Mouse (Mus musculus) thymus, postnatal 0 days (tissue): ENCODE measurements at regions not wholly inside any gene's neighbourhood (a gene's known extent, or its start where the extent isn't known, plus 50 kb on each side); places are given as distances from the start of the nearest gene placed in this dataset.
"Not testable (repeated sequence)": the region's sequence is repeated elsewhere in the genome, so short reads cannot be mapped to it uniquely, and the experiment has no call there.

Source experiments
- DNase-seq: peaks from one replicate; pipeline ENCODE4 v3.0.0-alpha.2; 2015; ENCODE audit warnings: low spot score

GRCm38 (mm10) chr1:83970641-83971285 lies 393.2 kb downstream of the Pid1 start:
- DNase-seq = no peak

GRCm38 (mm10) chr1:83964631-83965030 lies 399.3 kb downstream of the Pid1 start:
- DNase-seq = not testable (repeated sequence)

GRCm38 (mm10) chr1:83961761-83962160 lies 402.2 kb downstream of the Pid1 start:
- no peak for DNase-seq

GRCm38 (mm10) chr1:83959756-83960155 lies 404.2 kb downstream of the Pid1 start:
- DNase-seq = no peak

GRCm38 (mm10) chr1:83922900-83923299 lies 441.1 kb downstream of the Pid1 start:
- no peak for DNase-seq

- DNase-seq = no peak
These were observed 448.5 kb downstream of the Pid1 start for GRCm38 (mm10) chr1:83915454-83915853.

GRCm38 (mm10) chr1:83907347-83907746 lies 456.6 kb downstream of the Pid1 start:
- no peak for DNase-seq

- no peak for DNase-seq
These were observed 457.1 kb downstream of the Pid1 start for GRCm38 (mm10) chr1:83906906-83907305.

- no peak for DNase-seq
These were observed 463.8 kb downstream of the Pid1 start for GRCm38 (mm10) chr1:83900135-83900534.

GRCm38 (mm10) chr1:83896650-83897049 lies 467.3 kb downstream of the Pid1 start:
- DNase-seq = no peak

- DNase-seq = no peak
These were observed 471.1 kb upstream of the Sphkap start for GRCm38 (mm10) chr1:83879109-83879399.

- no peak for DNase-seq
These were observed 470.5 kb upstream of the Sphkap start for GRCm38 (mm10) chr1:83878330-83879108.

- DNase-seq = no peak
These were observed 463.0 kb upstream of the Sphkap start for GRCm38 (mm10) chr1:83870853-83871567.

GRCm38 (mm10) chr1:83869046-83869445 lies 461.0 kb upstream of the Sphkap start:
- DNase-seq = no peak

GRCm38 (mm10) chr1:83862541-83862940 lies 454.5 kb upstream of the Sphkap start:
- DNase-seq = no peak

- no peak for DNase-seq
These were observed 454.1 kb upstream of the Sphkap start for GRCm38 (mm10) chr1:83862128-83862527.

- no peak for DNase-seq
These were observed 451.9 kb upstream of the Sphkap start for GRCm38 (mm10) chr1:83859732-83860424.

- DNase-seq = no peak
These were observed 446.0 kb upstream of the Sphkap start for GRCm38 (mm10) chr1:83853996-83854395.

- no peak for DNase-seq
These were observed 443.1 kb upstream of the Sphkap start for GRCm38 (mm10) chr1:83851081-83851480.

GRCm38 (mm10) chr1:83848414-83848813 lies 440.4 kb upstream of the Sphkap start:
- DNase-seq = no peak

GRCm38 (mm10) chr1:83847992-83848391 lies 440.0 kb upstream of the Sphkap start:
- DNase-seq = no peak

- DNase-seq = no peak
These were observed 436.9 kb upstream of the Sphkap start for GRCm38 (mm10) chr1:83844827-83845379.
